Mouse (Mus musculus): ENCODE data around the gene Bloc1s3.
A peak's percentile ranks its signal among the peaks of the same experiment; 100 is the strongest.

Bloc1s3 gene

DNA sequence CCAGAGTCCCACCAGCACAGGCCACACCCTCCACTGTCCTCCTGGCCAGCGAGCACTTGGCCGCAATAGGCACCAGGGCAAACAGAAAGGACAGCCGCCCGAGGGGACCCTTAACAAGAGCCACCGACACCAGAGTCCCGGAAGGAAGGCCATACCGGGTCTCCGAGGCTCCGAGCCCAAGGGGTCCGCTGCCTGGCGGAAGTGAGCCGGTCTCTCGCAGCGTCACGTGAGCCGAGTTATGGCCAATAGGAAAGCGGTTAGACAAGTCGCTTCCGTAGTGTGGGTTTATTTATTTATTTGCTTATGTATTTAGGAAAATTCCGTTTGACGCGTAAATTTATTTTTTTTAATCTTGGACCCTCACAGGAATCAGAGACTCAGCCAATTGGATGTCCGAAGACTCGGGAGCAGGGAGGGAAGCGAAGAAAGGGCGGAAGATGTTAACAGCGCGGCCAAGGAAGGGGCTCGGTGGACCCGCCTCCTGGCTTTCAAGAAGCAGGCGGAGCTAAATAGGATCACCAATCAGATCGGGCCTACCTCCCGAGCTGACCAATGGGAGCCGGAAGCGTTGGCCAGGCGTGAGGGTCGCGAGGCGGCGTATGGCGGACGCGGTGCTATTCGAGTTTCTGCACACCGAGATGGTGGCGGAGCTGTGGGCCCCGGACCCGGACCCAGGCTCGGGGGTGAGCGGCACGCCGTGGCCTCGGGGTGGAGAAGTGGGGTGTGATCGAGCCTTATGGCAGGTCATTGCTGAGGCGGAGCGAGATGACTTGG is at the start of gene Bloc1s3, which contains the start of gene Trappc6a:
Bloc1s3 (minus strand) TSS at position 218 of the 774 bp plus-strand sequence.
Trappc6a (plus strand) TSS at position 246 of the 774 bp plus-strand sequence.
- DNase-seq (ENCODE audit: extremely low read depth, low read depth, low spot score): peak; percentile 63

DNA sequence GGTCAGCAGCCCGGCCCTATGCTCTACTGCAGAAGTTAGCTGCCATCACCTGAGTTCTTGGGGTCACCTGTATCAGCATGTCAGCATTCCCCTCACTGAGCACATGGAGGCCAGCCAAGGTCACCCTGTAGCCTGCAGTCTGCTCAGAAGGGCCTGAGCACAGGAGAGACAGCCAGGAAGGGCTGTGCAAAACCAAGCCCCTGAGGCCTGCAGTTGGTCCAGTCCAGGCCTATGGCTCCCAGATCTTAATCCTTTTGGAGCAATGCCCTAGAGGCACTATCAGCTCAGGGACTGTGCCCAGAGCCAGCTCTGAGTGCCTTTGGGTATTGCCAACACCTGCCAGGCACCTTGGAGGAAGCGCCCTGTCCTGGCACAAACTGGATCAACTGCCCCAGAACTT is 48.9 kb upstream of the Bloc1s3 start:
- no peak for DNase-seq (ENCODE audit: extremely low read depth, low read depth, low spot score)

DNA sequence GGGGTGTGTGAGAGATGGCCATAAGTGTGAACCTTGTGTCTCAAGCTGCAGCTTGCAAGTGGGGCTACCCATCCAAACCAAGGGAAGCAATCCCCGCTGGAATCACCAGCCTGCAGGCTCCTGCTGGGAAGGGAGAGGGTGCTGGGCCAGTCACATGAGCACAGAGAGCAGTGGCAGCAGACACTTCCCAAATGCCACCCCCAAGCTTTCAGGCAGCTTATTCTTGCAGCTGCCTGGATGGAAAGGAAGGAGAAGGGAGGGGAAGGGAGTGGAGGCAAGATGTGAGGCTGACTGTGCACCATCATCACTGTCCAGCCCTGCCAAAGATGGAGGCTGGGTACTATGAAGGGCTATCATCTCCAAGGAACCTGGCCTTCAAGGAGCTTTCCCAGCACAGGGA is 46.0 kb upstream of the Bloc1s3 start:
- DNase-seq (ENCODE audit: extremely low read depth, low read depth, low spot score): no peak

GRCm38 (mm10) chr7:19552443-19552842 is 44.3 kb upstream of the Bloc1s3 start:
- DNase-seq (ENCODE audit: extremely low read depth, low read depth, low spot score): no peak

- DNase-seq (ENCODE audit: extremely low read depth, low read depth, low spot score): peak; percentile 72
These were observed 43.5 kb upstream of the Bloc1s3 start for GRCm38 (mm10) chr7:19551634-19552033.

DNA sequence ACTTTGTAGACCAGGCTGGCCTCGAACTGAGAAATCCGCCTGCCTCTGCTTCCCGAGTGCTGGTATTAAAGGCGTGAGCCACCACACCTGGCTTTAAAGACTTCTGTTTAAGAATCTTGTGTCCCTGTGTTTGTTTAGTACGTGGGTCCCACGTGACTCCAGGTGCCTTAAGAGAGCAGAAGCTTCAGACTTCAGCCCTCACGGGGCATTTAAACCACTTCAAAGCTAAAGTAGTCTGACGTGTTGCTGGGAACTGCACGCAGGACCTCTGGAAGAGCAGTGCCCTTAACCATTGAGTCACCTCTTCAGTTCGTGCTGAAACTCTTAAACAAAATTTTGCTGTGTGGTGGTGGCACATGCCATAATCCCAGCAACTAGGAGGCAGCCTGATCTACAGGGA is 41.2 kb upstream of the Bloc1s3 start:
- DNase-seq (ENCODE audit: extremely low read depth, low read depth, low spot score): no peak

- DNase-seq (ENCODE audit: extremely low read depth, low read depth, low spot score): no peak
These were observed 39.3 kb upstream of the Bloc1s3 start for GRCm38 (mm10) chr7:19547344-19547969.

DNA sequence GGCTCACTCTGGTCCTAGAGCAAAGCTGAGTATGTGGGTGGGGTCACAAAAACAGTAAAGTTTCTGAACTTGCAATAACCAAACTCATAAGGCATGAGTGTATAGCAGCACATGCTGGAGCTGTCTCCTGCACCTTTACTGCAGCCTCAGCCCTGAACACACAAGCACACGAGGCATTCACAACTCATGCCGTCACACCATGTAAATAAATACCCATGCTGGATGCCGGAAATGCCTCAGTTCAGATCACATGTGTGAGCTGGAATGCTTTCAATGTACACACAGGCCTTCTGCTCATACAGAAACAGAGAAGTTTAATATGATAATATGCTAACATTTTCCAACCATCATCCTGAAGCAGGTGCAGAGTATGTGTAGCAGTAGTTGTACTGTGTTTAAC is 37.8 kb upstream of the Bloc1s3 start:
- DNase-seq (ENCODE audit: extremely low read depth, low read depth, low spot score): no peak

DNA sequence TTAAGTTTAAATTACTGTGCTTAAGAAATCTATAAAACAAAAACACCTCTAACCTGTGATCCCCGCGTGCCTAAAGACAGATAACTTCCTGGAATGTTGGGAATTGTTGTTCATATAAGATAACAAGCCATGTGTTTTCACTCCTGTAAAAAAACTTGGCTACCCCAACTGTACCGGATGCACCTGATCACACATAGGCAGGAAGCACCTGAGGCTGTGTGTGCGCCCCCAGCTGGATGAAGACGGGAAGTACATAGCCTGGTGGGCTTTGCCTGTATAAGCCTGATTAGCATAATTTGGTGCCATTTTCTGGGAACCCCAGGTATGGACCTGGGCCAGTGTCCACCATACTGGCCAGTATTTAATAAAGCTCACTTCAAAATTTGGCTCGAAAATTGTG is 35.4 kb upstream of the Bloc1s3 start:
- DNase-seq (ENCODE audit: extremely low read depth, low read depth, low spot score): no peak

- no peak for DNase-seq (ENCODE audit: extremely low read depth, low read depth, low spot score)
These were observed 34.1 kb upstream of the Bloc1s3 start for GRCm38 (mm10) chr7:19542155-19542691.

DNA sequence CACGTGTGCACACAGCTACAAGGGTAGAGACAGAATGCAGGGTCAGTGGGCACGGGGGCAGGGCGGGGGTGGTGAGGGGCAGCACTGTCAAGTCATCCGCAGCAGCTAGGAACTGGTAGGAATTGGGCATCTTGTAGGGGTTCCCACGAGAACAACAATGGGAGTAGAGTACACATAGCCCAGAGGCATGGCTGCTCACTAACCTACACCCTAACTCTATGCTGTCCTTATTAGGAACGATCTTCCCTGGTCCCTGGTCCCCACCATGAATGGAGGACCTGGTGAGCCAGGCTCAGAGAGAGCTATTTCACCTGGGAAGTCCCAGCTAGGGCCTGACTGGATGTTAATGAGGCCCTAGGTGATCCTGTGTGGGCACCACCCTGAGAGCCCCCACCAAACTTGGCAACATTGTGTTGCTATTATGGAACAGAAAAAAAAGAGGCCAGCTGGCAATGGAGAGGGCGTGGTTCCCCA is 33.6 kb upstream of the Bloc1s3 start:
- DNase-seq (ENCODE audit: extremely low read depth, low read depth, low spot score): no peak

GRCm38 (mm10) chr7:19540771-19541566 is 32.8 kb upstream of the Bloc1s3 start:
- no peak for DNase-seq (ENCODE audit: extremely low read depth, low read depth, low spot score)

GRCm38 (mm10) chr7:19534676-19535075 is 26.5 kb upstream of the Bloc1s3 start:
- DNase-seq (ENCODE audit: extremely low read depth, low read depth, low spot score): no peak

DNA sequence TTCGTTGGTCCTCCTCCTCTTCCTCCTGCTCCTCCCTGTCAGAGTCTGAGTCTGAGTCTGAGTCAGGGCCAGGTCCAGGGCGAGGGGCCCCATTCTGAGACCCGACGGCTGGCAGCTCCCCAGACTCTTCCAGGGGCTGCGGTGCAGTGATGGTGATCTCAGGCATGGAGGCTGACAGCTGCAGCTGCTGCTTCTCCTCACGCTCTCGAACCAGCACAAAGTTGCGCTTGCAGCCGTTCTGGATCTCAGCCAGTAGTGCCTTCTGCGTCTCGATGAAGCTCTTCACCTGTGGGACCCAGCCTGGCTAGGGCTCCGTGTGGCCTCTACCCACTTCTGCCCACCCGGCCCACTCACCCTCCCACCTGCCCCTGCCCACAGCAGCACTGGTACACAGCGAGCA is 24.1 kb upstream of the Bloc1s3 start:
- no peak for DNase-seq (ENCODE audit: extremely low read depth, low read depth, low spot score)

GRCm38 (mm10) chr7:19531077-19531476 is 22.9 kb upstream of the Bloc1s3 start:
- no peak for DNase-seq (ENCODE audit: extremely low read depth, low read depth, low spot score)

- DNase-seq (ENCODE audit: extremely low read depth, low read depth, low spot score): peak; percentile 25
These were observed 16.9 kb upstream of the Bloc1s3 start for GRCm38 (mm10) chr7:19525105-19525481.

DNA sequence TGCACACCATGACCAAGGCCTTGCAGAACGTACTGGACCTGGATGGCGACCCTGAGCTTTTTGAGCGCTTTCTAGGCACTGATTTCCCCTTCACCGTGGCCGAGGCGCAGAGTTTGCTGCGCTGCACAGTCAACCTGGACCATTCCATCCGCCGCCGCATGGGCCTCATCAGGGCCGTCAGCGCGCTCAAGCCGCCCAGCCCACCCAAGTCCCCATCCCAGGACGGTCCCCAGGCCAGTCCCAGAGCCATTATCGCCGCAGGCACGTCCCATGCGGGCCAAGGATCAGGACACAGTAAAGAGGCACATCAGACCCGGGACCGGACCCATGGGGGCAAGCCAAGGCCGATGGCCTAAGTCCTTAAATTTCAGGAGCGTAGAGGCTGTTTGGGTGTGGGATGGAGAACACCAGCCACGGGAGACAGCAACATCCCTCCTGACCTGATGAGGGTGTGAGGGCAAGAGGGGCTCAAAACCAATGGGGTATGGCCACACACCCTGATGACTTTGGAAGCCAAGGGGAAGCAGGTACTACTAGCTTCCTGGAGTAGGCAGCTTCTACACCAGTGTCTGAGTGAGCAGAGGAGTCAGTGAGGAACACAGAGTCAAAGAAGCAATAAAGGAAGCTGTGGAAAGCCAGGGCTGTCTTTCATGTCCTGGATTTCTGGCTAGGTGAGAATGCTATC is 16.4 kb upstream of the Bloc1s3 start:
- DNase-seq (ENCODE audit: extremely low read depth, low read depth, low spot score): no peak

- DNase-seq (ENCODE audit: extremely low read depth, low read depth, low spot score): no peak
These were observed 15.7 kb upstream of the Bloc1s3 start for GRCm38 (mm10) chr7:19523757-19524419.

- no peak for DNase-seq (ENCODE audit: extremely low read depth, low read depth, low spot score)
These were observed 15.0 kb upstream of the Bloc1s3 start for GRCm38 (mm10) chr7:19523017-19523756.

Measured in fat pad, adult 2 months (tissue).